Mouse (Mus musculus): ENCODE results near the gene Nfib. TPM values are rescaled to one million over a fixed set of nuclear protein-coding genes. Genes with fewer than 3 reads are reported as not detected.
A peak's percentile ranks its signal among the peaks of the same experiment; 100 is the strongest.

Gene Nfib
- polyA plus RNA-seq, 1 experiment from 2014 or later: 263 TPM

DNA sequence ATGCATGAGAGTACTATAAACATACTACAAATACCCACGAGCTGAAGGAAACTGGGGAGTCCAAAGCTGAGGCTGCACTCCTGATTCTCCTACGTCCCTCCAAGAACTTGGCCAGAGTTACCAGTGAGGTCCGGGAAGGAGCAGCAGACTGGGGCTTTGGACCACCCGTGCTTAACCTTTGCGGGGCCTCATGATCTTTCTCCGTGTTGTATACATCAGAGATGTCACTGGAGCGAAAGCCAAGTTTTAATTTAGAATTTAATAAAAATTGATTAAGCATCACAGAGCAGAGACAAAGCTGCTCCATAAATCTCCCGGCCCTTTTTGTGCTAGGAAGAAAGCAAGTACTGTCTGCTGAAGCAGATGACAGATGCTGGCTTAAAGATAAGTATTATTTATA is 265.7 kb downstream of the Nfib start:
- Histone ChIP-seq H3K27ac (ENCODE audit: low read length) (no peak overlapping the region), H3K4me3 (replicated peaks; ENCODE audit: low read length) (no peak overlapping the region), H3K36me3 (ENCODE audit: control insufficient read depth, insufficient read depth) (no peaks in the 10 kb centered on the region), H3K9ac (replicated peaks; ENCODE audit: low read depth, low read length) (no peak overlapping the region), H3K9me3 (ENCODE audit: control insufficient read depth, low read length) (no peaks in the 10 kb centered on the region), H3K4me1 (replicated peaks; ENCODE audit: control insufficient read depth, insufficient read depth, low read length) (peaks cover 60% of the 10 kb centered on the region), H3K27me3 (replicated peaks; ENCODE audit: control insufficient read depth, insufficient read depth, low read length) (no peaks in the 10 kb centered on the region), H3K4me2 (ENCODE audit: low read length) (no peak overlapping the region)
- no peak for ATAC-seq
- WGBS: 48% methylated on average over 8 of the region's 8 CpGs

DNA sequence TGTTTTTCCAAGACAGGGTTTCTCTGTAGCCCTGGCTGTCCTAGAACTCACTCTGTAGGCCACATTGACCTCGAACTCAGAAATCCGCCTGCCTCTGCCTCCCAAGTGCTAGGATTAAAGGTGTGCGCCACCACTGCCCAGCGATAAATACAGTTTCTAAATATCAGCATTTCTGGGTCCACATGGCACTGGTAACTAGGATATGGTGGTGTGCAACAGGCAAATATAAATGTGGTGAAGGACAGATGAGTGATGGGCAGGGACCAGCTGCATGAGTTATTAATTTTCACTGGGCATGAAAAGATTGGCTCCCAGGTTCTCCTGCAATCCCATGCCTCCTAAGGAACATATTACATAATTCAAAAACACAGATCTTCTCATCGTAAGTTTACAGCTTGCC is 266.9 kb downstream of the Nfib start:
- WGBS: 89% methylated on average over 5 of the region's 5 CpGs
- Histone ChIP-seq H3K9ac (replicated peaks; ENCODE audit: low read depth, low read length) (no peak overlapping the region), H3K36me3 (ENCODE audit: control insufficient read depth, insufficient read depth) (no peaks in the 10 kb centered on the region), H3K9me3 (ENCODE audit: control insufficient read depth, low read length) (no peaks in the 10 kb centered on the region), H3K27me3 (replicated peaks; ENCODE audit: control insufficient read depth, insufficient read depth, low read length) (no peaks in the 10 kb centered on the region), H3K4me1 (replicated peaks; ENCODE audit: control insufficient read depth, insufficient read depth, low read length) (peaks cover 62% of the 10 kb centered on the region), H3K27ac (ENCODE audit: low read length) (no peak overlapping the region), H3K4me2 (ENCODE audit: low read length) (no peak overlapping the region), H3K4me3 (replicated peaks; ENCODE audit: low read length) (no peak overlapping the region)
- ATAC-seq: no peak

DNA sequence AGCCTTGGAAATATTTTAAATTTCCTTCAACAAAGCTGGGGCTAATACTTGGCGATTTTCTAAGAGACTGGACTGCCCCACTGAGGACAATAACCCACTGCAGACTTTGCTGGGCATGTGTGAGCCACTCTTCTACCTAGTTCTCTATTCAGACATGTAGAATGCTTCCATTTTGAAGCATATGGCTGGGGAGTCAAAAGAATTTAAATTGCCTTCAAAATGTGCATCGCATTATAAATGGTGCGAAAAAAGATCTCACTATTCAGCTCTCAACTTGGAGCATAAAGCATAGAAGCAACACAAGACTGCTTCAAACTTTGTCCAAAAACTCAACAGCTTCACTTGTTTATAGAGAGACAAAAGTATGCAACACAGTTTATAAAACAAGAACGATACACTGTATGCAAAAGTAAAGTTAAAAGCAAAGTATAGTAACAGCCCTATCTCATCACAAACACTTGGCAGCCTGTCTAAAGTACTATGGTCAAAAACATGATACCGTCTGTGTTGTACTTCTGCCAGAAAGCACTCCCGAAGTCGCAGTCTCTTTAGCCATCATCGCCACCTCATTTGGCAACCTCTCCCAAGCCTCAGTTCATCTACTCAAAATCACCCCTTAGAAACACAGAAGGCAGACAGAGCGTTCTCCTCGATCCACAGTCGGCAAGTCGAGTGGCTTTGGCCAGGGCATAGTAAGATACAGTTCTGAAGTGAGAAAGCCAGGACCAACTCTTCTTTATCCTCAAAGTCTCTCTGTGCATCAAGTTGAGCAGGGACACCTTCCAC is 267.8 kb downstream of the Nfib start:
- WGBS: 29% methylated on average over 12 of the region's 12 CpGs
- ATAC-seq: peak; percentile 32
- Histone ChIP-seq H3K4me2 (ENCODE audit: low read length) (no peak overlapping the region), H3K27me3 (replicated peaks; ENCODE audit: control insufficient read depth, insufficient read depth, low read length) (no peaks in the 10 kb centered on the region), H3K9ac (replicated peaks; ENCODE audit: low read depth, low read length) (no peak overlapping the region), H3K9me3 (ENCODE audit: control insufficient read depth, low read length) (no peaks in the 10 kb centered on the region), H3K36me3 (ENCODE audit: control insufficient read depth, insufficient read depth) (no peaks in the 10 kb centered on the region), H3K27ac (ENCODE audit: low read length) (peak overlapping the region; percentile 8; the same call in 1 of the 2 replicates), H3K4me3 (replicated peaks; ENCODE audit: low read length) (no peak overlapping the region), H3K4me1 (replicated peaks; ENCODE audit: control insufficient read depth, insufficient read depth, low read length) (peaks cover 63% of the 10 kb centered on the region)

- Histone ChIP-seq H3K4me3 (replicated peaks; ENCODE audit: low read length) (no peak overlapping the region), H3K9me3 (ENCODE audit: control insufficient read depth, low read length) (no peaks in the 10 kb centered on the region), H3K9ac (replicated peaks; ENCODE audit: low read depth, low read length) (no peak overlapping the region), H3K27ac (ENCODE audit: low read length) (peak overlapping the region; percentile 31; the same call in 1 of the 2 replicates), H3K36me3 (ENCODE audit: control insufficient read depth, insufficient read depth) (no peaks in the 10 kb centered on the region), H3K4me1 (replicated peaks; ENCODE audit: control insufficient read depth, insufficient read depth, low read length) (peaks cover 66% of the 10 kb centered on the region), H3K27me3 (replicated peaks; ENCODE audit: control insufficient read depth, insufficient read depth, low read length) (no peaks in the 10 kb centered on the region), H3K4me2 (ENCODE audit: low read length) (no peak overlapping the region)
- no peak for ATAC-seq
- 66% methylated on average over 2 of the region's 2 CpGs for WGBS
These were observed 268.9 kb downstream of the Nfib start for GRCm38 (mm10) chr4:82436656-82437055.

DNA sequence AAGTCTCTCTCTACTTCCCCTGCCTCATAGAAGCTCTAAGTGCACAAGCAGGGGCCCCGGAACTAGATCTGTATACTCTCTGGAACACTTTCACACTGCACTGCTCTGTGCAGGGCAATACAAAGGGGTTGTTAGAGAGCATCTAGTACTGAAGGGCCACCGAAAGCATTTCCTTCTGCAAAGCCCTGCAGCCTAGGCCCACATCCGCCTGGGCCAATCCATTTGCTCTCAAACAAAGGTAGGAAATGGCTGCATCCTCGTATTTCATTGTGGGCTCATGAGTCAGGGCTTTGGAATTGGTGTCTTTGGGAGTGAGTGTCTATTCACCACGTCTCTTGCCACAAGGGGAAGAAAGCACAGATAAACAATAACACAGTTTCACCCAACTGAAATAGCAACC is 269.8 kb downstream of the Nfib start:
- Histone ChIP-seq H3K4me2 (ENCODE audit: low read length) (no peak overlapping the region), H3K9ac (replicated peaks; ENCODE audit: low read depth, low read length) (no peak overlapping the region), H3K27me3 (replicated peaks; ENCODE audit: control insufficient read depth, insufficient read depth, low read length) (no peaks in the 10 kb centered on the region), H3K4me3 (replicated peaks; ENCODE audit: low read length) (no peak overlapping the region), H3K36me3 (ENCODE audit: control insufficient read depth, insufficient read depth) (no peaks in the 10 kb centered on the region), H3K9me3 (ENCODE audit: control insufficient read depth, low read length) (no peaks in the 10 kb centered on the region), H3K4me1 (replicated peaks; ENCODE audit: control insufficient read depth, insufficient read depth, low read length) (peaks cover 63% of the 10 kb centered on the region), H3K27ac (ENCODE audit: low read length) (0 out of 2 replicates have a peak overlapping the region, but pooled peaks have one; percentile 8)
- no peak for ATAC-seq
- 30% methylated on average over 5 of the region's 5 CpGs for WGBS

DNA sequence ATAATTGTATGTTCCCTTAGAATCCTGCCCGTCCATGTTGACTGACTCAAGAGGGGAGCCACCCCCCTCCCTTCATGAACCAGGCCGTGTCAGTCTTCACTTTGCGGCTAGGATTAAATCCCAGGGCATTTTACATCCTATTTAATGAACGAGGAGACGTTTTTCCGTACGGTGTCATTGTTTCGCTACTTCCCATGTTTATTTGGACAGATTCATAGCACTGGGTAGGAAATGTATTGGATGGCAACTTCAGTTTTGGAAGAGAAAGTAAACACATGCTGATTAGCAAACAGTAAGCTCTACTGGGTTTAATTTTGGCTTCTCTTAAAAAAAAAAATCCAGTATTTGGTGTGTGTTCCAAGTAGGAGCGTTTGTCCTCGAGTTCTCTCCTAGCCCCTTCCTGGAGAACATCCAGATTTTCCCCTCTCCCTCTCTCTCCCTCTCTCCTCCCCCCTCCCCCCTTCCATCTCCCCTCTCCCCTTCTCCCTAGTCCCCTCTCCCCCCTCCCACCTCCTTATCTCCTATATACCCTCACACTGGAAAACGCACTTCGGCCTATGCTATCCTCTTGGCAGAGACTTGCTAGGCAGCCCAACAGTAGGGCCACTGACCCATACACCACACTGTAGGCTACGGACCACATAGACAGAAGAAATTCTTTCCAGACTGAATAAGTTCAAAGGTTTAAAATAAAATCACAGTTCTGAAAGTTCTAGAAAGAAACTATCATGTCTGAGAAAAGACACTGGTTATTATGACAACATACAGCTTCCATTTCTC is 271.4 kb downstream of the Nfib start:
- ATAC-seq: 0 out of 2 replicates have a peak, but pooled peaks have one; percentile 23
- Histone ChIP-seq H3K9ac (replicated peaks; ENCODE audit: low read depth, low read length) (no peak overlapping the region), H3K4me3 (replicated peaks; ENCODE audit: low read length) (no peak overlapping the region), H3K27me3 (replicated peaks; ENCODE audit: control insufficient read depth, insufficient read depth, low read length) (no peaks in the 10 kb centered on the region), H3K4me1 (replicated peaks; ENCODE audit: control insufficient read depth, insufficient read depth, low read length) (peaks cover 61% of the 10 kb centered on the region), H3K36me3 (ENCODE audit: control insufficient read depth, insufficient read depth) (no peaks in the 10 kb centered on the region), H3K4me2 (ENCODE audit: low read length) (0 out of 2 replicates have a peak overlapping the region, but pooled peaks have one; percentile 24), H3K9me3 (ENCODE audit: control insufficient read depth, low read length) (no peaks in the 10 kb centered on the region), H3K27ac (ENCODE audit: low read length) (no peak overlapping the region)
- 31% methylated on average over 13 of the region's 13 CpGs for WGBS

GRCm38 (mm10) chr4:82431831-82432230 is 273.7 kb downstream of the Nfib start:
- H3K9me3 ChIP-seq (ENCODE audit: control insufficient read depth, low read length): no peaks in the 10 kb centered on the region
- 86% methylated on average over 8 of the region's 8 CpGs for WGBS
- no peaks in the 10 kb centered on the region for H3K36me3 ChIP-seq (ENCODE audit: control insufficient read depth, insufficient read depth)
- H3K27ac ChIP-seq (ENCODE audit: low read length): no peak overlapping the region
- ATAC-seq: no peak
- H3K4me3 ChIP-seq (replicated peaks; ENCODE audit: low read length): no peak overlapping the region
- H3K4me2 ChIP-seq (ENCODE audit: low read length): no peak overlapping the region
- no peak overlapping the region for H3K9ac ChIP-seq (replicated peaks; ENCODE audit: low read depth, low read length)
- peaks cover 57% of the 10 kb centered on the region for H3K4me1 ChIP-seq (replicated peaks; ENCODE audit: control insufficient read depth, insufficient read depth, low read length)
- no peaks in the 10 kb centered on the region for H3K27me3 ChIP-seq (replicated peaks; ENCODE audit: control insufficient read depth, insufficient read depth, low read length)

DNA sequence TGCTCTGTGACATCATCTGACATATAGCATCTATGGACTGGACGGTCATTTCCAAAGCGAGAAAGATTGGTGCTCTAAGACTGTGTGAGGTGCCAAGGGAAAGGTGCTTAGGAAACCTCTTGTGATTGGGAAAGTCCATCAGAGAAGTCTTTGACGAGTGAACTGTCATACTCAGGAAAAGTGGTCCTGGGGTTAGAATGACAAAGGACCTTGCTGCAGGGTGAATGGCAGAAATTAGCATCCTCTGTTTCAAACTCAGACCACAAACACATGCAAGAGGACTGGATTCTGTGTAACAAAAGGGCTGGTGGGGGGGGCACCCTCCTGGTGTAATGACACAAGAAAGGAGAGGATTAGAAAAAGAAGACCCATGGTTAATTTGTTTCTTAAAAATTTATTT is 274.7 kb downstream of the Nfib start:
- no peaks in the 10 kb centered on the region for H3K36me3 ChIP-seq (ENCODE audit: control insufficient read depth, insufficient read depth)
- peaks cover 50% of the 10 kb centered on the region for H3K4me1 ChIP-seq (replicated peaks; ENCODE audit: control insufficient read depth, insufficient read depth, low read length)
- H3K4me2 ChIP-seq (ENCODE audit: low read length): no peak overlapping the region
- 44% methylated on average over 3 of the region's 3 CpGs for WGBS
- no peak overlapping the region for H3K27ac ChIP-seq (ENCODE audit: low read length)
- no peaks in the 10 kb centered on the region for H3K27me3 ChIP-seq (replicated peaks; ENCODE audit: control insufficient read depth, insufficient read depth, low read length)
- ATAC-seq: no peak
- H3K9me3 ChIP-seq (ENCODE audit: control insufficient read depth, low read length): no peaks in the 10 kb centered on the region
- H3K9ac ChIP-seq (replicated peaks; ENCODE audit: low read depth, low read length): no peak overlapping the region
- H3K4me3 ChIP-seq (replicated peaks; ENCODE audit: low read length): no peak overlapping the region

DNA sequence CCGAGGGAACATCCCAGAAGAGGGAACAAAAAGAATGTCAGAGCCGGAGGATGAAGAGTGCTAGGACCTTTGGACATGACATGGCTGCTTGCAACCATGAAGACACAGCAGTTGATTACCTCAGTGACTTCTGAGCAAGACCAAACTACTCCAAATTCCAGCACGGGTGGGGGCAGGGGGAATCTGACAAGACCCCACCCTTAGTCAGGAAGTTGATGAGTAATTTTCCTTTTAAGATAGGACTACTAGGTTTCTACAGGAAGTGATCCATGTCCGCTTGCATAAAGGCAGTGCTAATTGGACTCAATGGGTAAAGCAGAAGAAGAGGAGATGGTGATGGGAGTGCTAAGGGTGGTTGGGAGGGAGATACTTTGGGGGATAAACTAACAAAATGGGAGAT is 279.3 kb downstream of the Nfib start:
- ATAC-seq: no peak
- no peak overlapping the region for H3K4me3 ChIP-seq (replicated peaks; ENCODE audit: low read length)
- H3K27ac ChIP-seq (ENCODE audit: low read length): no peak overlapping the region
- no peaks in the 10 kb centered on the region for H3K36me3 ChIP-seq (ENCODE audit: control insufficient read depth, insufficient read depth)
- no peaks in the 10 kb centered on the region for H3K27me3 ChIP-seq (replicated peaks; ENCODE audit: control insufficient read depth, insufficient read depth, low read length)
- H3K4me2 ChIP-seq (ENCODE audit: low read length): no peak overlapping the region
- 94% methylated on average over 4 of the region's 4 CpGs for WGBS
- no peaks in the 10 kb centered on the region for H3K9me3 ChIP-seq (ENCODE audit: control insufficient read depth, low read length)
- peaks cover 21% of the 10 kb centered on the region for H3K4me1 ChIP-seq (replicated peaks; ENCODE audit: control insufficient read depth, insufficient read depth, low read length)
- H3K9ac ChIP-seq (replicated peaks; ENCODE audit: low read depth, low read length): no peak overlapping the region

All from forebrain, embryonic 16.5 days (tissue).